Mouse (Mus musculus): ENCODE measurements around the gene Itprid2. TPM values are rescaled to one million over a fixed set of nuclear protein-coding genes. Genes with fewer than 3 reads are reported as not detected.

Gene Itprid2
- polyA plus RNA-seq, 1 experiment from 2014 or later: 48.7 TPM

GRCm38 (mm10) chr2:79713662-79714091 is 78.5 kb downstream of the Itprid2 start:
- H3K79me2 ChIP-seq (ENCODE audit: inconsistent target): no peaks in the 10 kb centered on the region
- H3K27ac ChIP-seq: peak overlapping the region; percentile 68
- 0% methylated on average over 3 of the region's 3 CpGs for WGBS (ENCODE audit: missing documents)
- no peak overlapping the region for H3K4me3 ChIP-seq (ENCODE audit: inconsistent target)
- no peaks in the 10 kb centered on the region for H3K36me3 ChIP-seq (ENCODE audit: inconsistent target)

GRCm38 (mm10) chr2:79714745-79715144 is 79.6 kb downstream of the Itprid2 start:
- no peak overlapping the region for H3K27ac ChIP-seq
- H3K4me3 ChIP-seq (ENCODE audit: inconsistent target): no peak overlapping the region
- 97% methylated on average over 6 of the region's 6 CpGs for WGBS (ENCODE audit: missing documents)
- H3K36me3 ChIP-seq (ENCODE audit: inconsistent target): no peaks in the 10 kb centered on the region
- no peaks in the 10 kb centered on the region for H3K79me2 ChIP-seq (ENCODE audit: inconsistent target)

- WGBS (ENCODE audit: missing documents): 97% methylated on average over 2 of the region's 2 CpGs
These were observed 80.8 kb downstream of the Itprid2 start for GRCm38 (mm10) chr2:79715925-79716324.

GRCm38 (mm10) chr2:79717846-79718245 is 82.7 kb downstream of the Itprid2 start:
- no peaks in the 10 kb centered on the region for H3K36me3 ChIP-seq (ENCODE audit: inconsistent target)
- no peak overlapping the region for H3K27ac ChIP-seq
- no peak overlapping the region for H3K4me3 ChIP-seq (ENCODE audit: inconsistent target)
- H3K79me2 ChIP-seq (ENCODE audit: inconsistent target): no peaks in the 10 kb centered on the region

More at GRCm38 (mm10) chr2:79715925-79716324, 80.8 kb downstream of the Itprid2 start:
- Histone ChIP-seq H3K27ac (no peak overlapping the region), H3K4me3 (ENCODE audit: inconsistent target) (no peak overlapping the region), H3K36me3 (ENCODE audit: inconsistent target) (no peaks in the 10 kb centered on the region), H3K79me2 (ENCODE audit: inconsistent target) (no peaks in the 10 kb centered on the region)

GRCm38 (mm10) chr2:79722415-79722814 is 87.3 kb downstream of the Itprid2 start:
- no peak overlapping the region for H3K4me3 ChIP-seq (ENCODE audit: inconsistent target)
- H3K27ac ChIP-seq: no peak overlapping the region
- 100% methylated on average over 1 of the region's 1 CpGs for whole genome bisulfite sequencing (ENCODE audit: missing documents)
- H3K36me3 ChIP-seq (ENCODE audit: inconsistent target): no peaks in the 10 kb centered on the region
- no peaks in the 10 kb centered on the region for H3K79me2 ChIP-seq (ENCODE audit: inconsistent target)

Other genes starting within 250 kb of the Itprid2 start
- not detected in 3 replicates for gene Neurod1, start 178.6 kb upstream of the Itprid2 start, polyA plus RNA-seq (2018)
- 1.7 to 5.0 TPM (median 2.5 TPM) in 3 replicates for gene Cerkl, start 178.6 kb upstream of the Itprid2 start, polyA plus RNA-seq (2018)
- not detected in 3 replicates for gene Ppp1r1c, start 72.4 kb downstream of the Itprid2 start, polyA plus RNA-seq (2018)